Mouse (Mus musculus): ENCODE results near the gene Fcrl1. TPM values are rescaled to one million over a fixed set of nuclear protein-coding genes. Genes with fewer than 3 reads are reported as not detected.

The Fcrl1 gene
- polyA plus RNA-seq, 1 experiment from 2014 or later, result not detected

- Histone ChIP-seq H3K27me3 (no peaks in the 10 kb centered on the region), H3K9ac (no peak overlapping the region), H3K4me1 (no peaks in the 10 kb centered on the region), H3K27ac (no peak overlapping the region), H3K4me3 (replicated peaks) (no peak overlapping the region), H3K4me2 (no peak overlapping the region), H3K9me3 (no peaks in the 10 kb centered on the region), H3K36me3 (replicated peaks) (no peaks in the 10 kb centered on the region)
- no peak for ATAC-seq (ENCODE audit: low FRiP score)
- WGBS, result 64% methylated on average over 6 of the region's 7 CpGs
Observed at GRCm38 (mm10) chr3:87381806-87382712, 5.9 kb downstream of the Fcrl1 start.

- H3K4me1 ChIP-seq, result no peaks in the 10 kb centered on the region
- H3K9me3 ChIP-seq, result no peaks in the 10 kb centered on the region
- H3K36me3 ChIP-seq (replicated peaks), result no peaks in the 10 kb centered on the region
- ATAC-seq (ENCODE audit: low FRiP score), result no peak
- no peak overlapping the region for H3K27ac ChIP-seq
- no peak overlapping the region for H3K4me3 ChIP-seq (replicated peaks)
- 95% methylated on average over 3 of the region's 3 CpGs for WGBS
- H3K9ac ChIP-seq, result no peak overlapping the region
- H3K4me2 ChIP-seq, result no peak overlapping the region
- no peaks in the 10 kb centered on the region for H3K27me3 ChIP-seq
Observed at GRCm38 (mm10) chr3:87383308-87383707, 7.1 kb downstream of the Fcrl1 start.

- 93% methylated on average over 9 of the region's 9 CpGs for WGBS
- H3K9me3 ChIP-seq, result no peaks in the 10 kb centered on the region
- H3K4me2 ChIP-seq, result no peak overlapping the region
- no peak overlapping the region for H3K4me3 ChIP-seq (replicated peaks)
- no peak overlapping the region for H3K27ac ChIP-seq
- no peaks in the 10 kb centered on the region for H3K36me3 ChIP-seq (replicated peaks)
- H3K4me1 ChIP-seq, result no peaks in the 10 kb centered on the region
- no peaks in the 10 kb centered on the region for H3K27me3 ChIP-seq
- no peak for ATAC-seq (ENCODE audit: low FRiP score)
- no peak overlapping the region for H3K9ac ChIP-seq
Observed at GRCm38 (mm10) chr3:87385105-87385504, 8.9 kb downstream of the Fcrl1 start.

- Histone ChIP-seq H3K9ac (no peak overlapping the region), H3K4me3 (replicated peaks) (no peak overlapping the region), H3K4me2 (no peak overlapping the region), H3K9me3 (no peaks in the 10 kb centered on the region), H3K27me3 (no peaks in the 10 kb centered on the region), H3K36me3 (replicated peaks) (no peaks in the 10 kb centered on the region), H3K27ac (no peak overlapping the region), H3K4me1 (no peaks in the 10 kb centered on the region)
- no peak for ATAC-seq (ENCODE audit: low FRiP score)
- 88% methylated on average over 1 of the region's 1 CpGs for WGBS
Observed at GRCm38 (mm10) chr3:87390935-87391334, 14.7 kb downstream of the Fcrl1 start.

GRCm38 (mm10) chr3:87398809-87399208, 22.6 kb downstream of the Fcrl1 start:
- no peak overlapping the region for H3K27ac ChIP-seq
- H3K4me3 ChIP-seq (replicated peaks), result no peak overlapping the region
- H3K27me3 ChIP-seq, result no peaks in the 10 kb centered on the region
- no peak overlapping the region for H3K4me2 ChIP-seq
- no peak overlapping the region for H3K9ac ChIP-seq
- WGBS, result 74% methylated on average over 4 of the region's 4 CpGs
- H3K9me3 ChIP-seq, result no peaks in the 10 kb centered on the region
- no peaks in the 10 kb centered on the region for H3K4me1 ChIP-seq
- ATAC-seq (ENCODE audit: low FRiP score), result no peak
- no peaks in the 10 kb centered on the region for H3K36me3 ChIP-seq (replicated peaks)

- 92% methylated on average over 4 of the region's 4 CpGs for whole genome bisulfite sequencing
Observed at GRCm38 (mm10) chr3:87399906-87400305, 23.7 kb downstream of the Fcrl1 start.

GRCm38 (mm10) chr3:87401321-87401720, 25.1 kb downstream of the Fcrl1 start:
- H3K27ac ChIP-seq, result no peak overlapping the region
- H3K9me3 ChIP-seq, result no peaks in the 10 kb centered on the region
- ATAC-seq (ENCODE audit: low FRiP score), result no peak
- H3K4me3 ChIP-seq (replicated peaks), result no peak overlapping the region
- no peaks in the 10 kb centered on the region for H3K36me3 ChIP-seq (replicated peaks)
- H3K4me2 ChIP-seq, result no peak overlapping the region
- no peak overlapping the region for H3K9ac ChIP-seq
- H3K27me3 ChIP-seq, result no peaks in the 10 kb centered on the region
- H3K4me1 ChIP-seq, result no peaks in the 10 kb centered on the region
- 77% methylated on average over 5 of the region's 5 CpGs for WGBS

More at GRCm38 (mm10) chr3:87399906-87400305, 23.7 kb downstream of the Fcrl1 start:
- ATAC-seq (ENCODE audit: low FRiP score), result no peak
- no peaks in the 10 kb centered on the region for H3K4me1 ChIP-seq
- H3K27ac ChIP-seq, result no peak overlapping the region
- H3K9ac ChIP-seq, result no peak overlapping the region
- H3K36me3 ChIP-seq (replicated peaks), result no peaks in the 10 kb centered on the region
- H3K9me3 ChIP-seq, result no peaks in the 10 kb centered on the region
- no peaks in the 10 kb centered on the region for H3K27me3 ChIP-seq
- H3K4me2 ChIP-seq, result no peak overlapping the region
- no peak overlapping the region for H3K4me3 ChIP-seq (replicated peaks)

GRCm38 (mm10) chr3:87408171-87408570, 32.0 kb downstream of the Fcrl1 start:
- H3K27ac ChIP-seq, result no peak overlapping the region
- no peak overlapping the region for H3K4me3 ChIP-seq (replicated peaks)
- 22% methylated on average over 4 of the region's 4 CpGs for WGBS
- H3K9ac ChIP-seq, result no peak overlapping the region
- no peaks in the 10 kb centered on the region for H3K9me3 ChIP-seq
- H3K4me1 ChIP-seq, result peaks cover 5% of the 10 kb centered on the region; the same call in 1 of the 2 replicates
- no peaks in the 10 kb centered on the region for H3K36me3 ChIP-seq (replicated peaks)
- ATAC-seq (ENCODE audit: low FRiP score), result no peak
- H3K4me2 ChIP-seq, result no peak overlapping the region
- H3K27me3 ChIP-seq, result no peaks in the 10 kb centered on the region

GRCm38 (mm10) chr3:87409196-87409935, 33.2 kb downstream of the Fcrl1 start:
- no peak overlapping the region for H3K4me3 ChIP-seq (replicated peaks)
- no peak for ATAC-seq (ENCODE audit: low FRiP score)
- no peak overlapping the region for H3K4me2 ChIP-seq
- no peaks in the 10 kb centered on the region for H3K27me3 ChIP-seq
- no peaks in the 10 kb centered on the region for H3K9me3 ChIP-seq
- no peak overlapping the region for H3K9ac ChIP-seq
- no peaks in the 10 kb centered on the region for H3K36me3 ChIP-seq (replicated peaks)
- no peak overlapping the region for H3K27ac ChIP-seq
- WGBS, result 79% methylated on average over 4 of the region's 4 CpGs
- H3K4me1 ChIP-seq, result peaks cover 5% of the 10 kb centered on the region; the same call in 1 of the 2 replicates

- H3K27ac ChIP-seq, result no peak overlapping the region
- no peak overlapping the region for H3K9ac ChIP-seq
- H3K4me3 ChIP-seq (replicated peaks), result no peak overlapping the region
- no peak for ATAC-seq (ENCODE audit: low FRiP score)
- peaks cover 5% of the 10 kb centered on the region; the same call in 1 of the 2 replicates for H3K4me1 ChIP-seq
- no peaks in the 10 kb centered on the region for H3K36me3 ChIP-seq (replicated peaks)
- H3K27me3 ChIP-seq, result no peaks in the 10 kb centered on the region
- H3K9me3 ChIP-seq, result no peaks in the 10 kb centered on the region
- 79% methylated on average over 6 of the region's 6 CpGs for WGBS
- no peak overlapping the region for H3K4me2 ChIP-seq
Observed at GRCm38 (mm10) chr3:87410605-87411004, 34.4 kb downstream of the Fcrl1 start.

- Histone ChIP-seq H3K4me3 (replicated peaks) (no peak overlapping the region), H3K27me3 (no peaks in the 10 kb centered on the region), H3K4me2 (peak overlapping the region; percentile 13; the same call in 1 of the 2 replicates), H3K4me1 (peaks cover 5% of the 10 kb centered on the region; the same call in 1 of the 2 replicates), H3K36me3 (replicated peaks) (no peaks in the 10 kb centered on the region), H3K9ac (no peak overlapping the region), H3K27ac (no peak overlapping the region), H3K9me3 (no peaks in the 10 kb centered on the region)
- 14% methylated on average over 12 of the region's 12 CpGs for WGBS
- ATAC-seq (ENCODE audit: low FRiP score), result peak; percentile 70; the same call in 1 of the 2 replicates
Observed at GRCm38 (mm10) chr3:87411150-87411549, 35.0 kb downstream of the Fcrl1 start.

- Histone ChIP-seq H3K36me3 (replicated peaks) (no peaks in the 10 kb centered on the region), H3K9me3 (no peaks in the 10 kb centered on the region), H3K4me2 (no peak overlapping the region), H3K4me3 (replicated peaks) (no peak overlapping the region), H3K9ac (no peak overlapping the region), H3K27ac (no peak overlapping the region), H3K27me3 (no peaks in the 10 kb centered on the region), H3K4me1 (no peaks in the 10 kb centered on the region)
- 61% methylated on average over 1 of the region's 1 CpGs for WGBS
- no peak for ATAC-seq (ENCODE audit: low FRiP score)
Observed at GRCm38 (mm10) chr3:87420645-87421044, 44.5 kb downstream of the Fcrl1 start.
